Mouse (Mus musculus): ENCODE measurements at regions not wholly inside any gene's neighbourhood (a gene's known extent, or its start where the extent isn't known, plus 50 kb on each side); places are given as distances from the start of the nearest gene placed in this dataset.

DNA sequence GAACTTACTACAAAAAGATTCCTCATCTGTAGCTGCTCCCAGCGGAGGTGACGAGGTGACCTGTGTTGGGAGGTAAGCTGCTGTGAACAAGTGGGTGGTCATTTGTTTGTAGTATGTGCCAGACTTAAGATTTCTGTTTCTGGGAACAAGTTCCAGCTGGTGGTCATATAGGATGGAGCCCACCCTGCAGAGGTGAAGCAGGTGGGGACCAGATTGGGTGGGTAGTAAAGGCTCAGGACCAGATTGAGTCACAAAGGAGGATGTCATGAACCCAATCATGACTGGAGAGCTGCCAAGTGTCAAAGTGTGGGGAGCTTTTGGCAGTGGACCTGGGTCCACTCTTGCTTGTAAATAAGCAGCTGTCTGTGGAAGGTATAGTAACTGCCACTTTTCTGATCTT is 149.0 kb upstream of the D16Ertd472e start:
- no peak for TF ChIP-seq CTCF (IDR thresholded peaks at IDR 0.05)
- no peak for TF ChIP-seq POLR2A (IDR thresholded peaks at IDR 0.05; ENCODE audit: insufficient read depth, low read depth, low read length)

Data from heart, adult 2 months (tissue).